Mouse (Mus musculus): ENCODE results near the gene Serpinb1c. TPM values are rescaled to one million over a fixed set of nuclear protein-coding genes. Genes with fewer than 3 reads are reported as not detected.

Gene Serpinb1c
- polyA plus RNA-seq, 1 experiment from 2014 or later: not detected

DNA sequence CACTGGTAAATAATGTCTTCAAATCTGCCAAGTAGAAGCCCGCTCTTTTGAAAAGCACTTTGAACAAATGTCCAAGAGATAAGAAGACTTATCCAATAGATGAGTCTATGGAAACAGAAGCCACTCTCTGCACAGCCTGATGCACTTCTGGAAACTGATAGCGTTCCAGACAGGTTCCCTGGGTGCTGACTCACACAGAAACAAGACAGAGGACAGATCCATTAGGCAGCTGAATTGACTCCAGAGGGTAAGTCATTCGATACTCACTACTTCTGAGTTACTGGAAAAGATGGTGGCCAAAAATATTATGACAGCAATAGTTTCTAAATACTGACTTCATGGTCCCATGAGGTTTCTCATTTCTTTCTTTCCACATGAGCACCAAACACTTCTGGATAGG lies 37.2 kb downstream of the Serpinb1c start:
- Histone ChIP-seq H3K27me3 (no peaks in the 10 kb centered on the region), H3K9ac (no peak overlapping the region), H3K4me2 (no peak overlapping the region), H3K27ac (no peak overlapping the region), H3K4me3 (replicated peaks) (no peak overlapping the region), H3K4me1 (no peaks in the 10 kb centered on the region), H3K9me3 (no peaks in the 10 kb centered on the region), H3K36me3 (replicated peaks) (no peaks in the 10 kb centered on the region)
- WGBS: 86% methylated on average over 3 of the region's 3 CpGs
- ATAC-seq (ENCODE audit: low FRiP score): no peak

DNA sequence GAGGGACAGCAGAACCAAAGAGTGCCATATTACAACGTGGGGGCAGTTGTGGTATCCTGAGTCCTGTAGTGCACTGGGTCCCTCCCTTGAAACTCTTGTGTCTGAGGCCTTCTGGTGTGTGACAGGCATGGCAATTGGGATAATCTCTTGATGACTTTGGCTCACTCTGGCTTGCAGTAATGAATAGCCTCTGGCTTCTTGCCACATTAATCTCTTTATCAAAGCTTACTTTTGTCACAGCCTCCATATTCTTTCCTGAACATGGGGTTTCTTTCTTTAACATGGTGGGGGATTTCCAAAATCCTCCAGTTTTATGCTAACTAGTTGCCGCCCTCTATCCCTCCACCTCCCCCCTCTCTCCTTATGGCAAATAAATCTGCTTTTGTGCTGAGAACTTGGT lies 44.9 kb downstream of the Serpinb1c start:
- Histone ChIP-seq H3K27ac (no peak overlapping the region), H3K27me3 (no peaks in the 10 kb centered on the region), H3K36me3 (replicated peaks) (no peaks in the 10 kb centered on the region), H3K4me1 (peaks cover 9% of the 10 kb centered on the region; the same call in 1 of the 2 replicates), H3K4me2 (no peak overlapping the region), H3K4me3 (replicated peaks) (no peak overlapping the region), H3K9me3 (no peaks in the 10 kb centered on the region), H3K9ac (no peak overlapping the region)
- no peak for ATAC-seq (ENCODE audit: low FRiP score)
- 48% methylated on average over 2 of the region's 2 CpGs for WGBS

DNA sequence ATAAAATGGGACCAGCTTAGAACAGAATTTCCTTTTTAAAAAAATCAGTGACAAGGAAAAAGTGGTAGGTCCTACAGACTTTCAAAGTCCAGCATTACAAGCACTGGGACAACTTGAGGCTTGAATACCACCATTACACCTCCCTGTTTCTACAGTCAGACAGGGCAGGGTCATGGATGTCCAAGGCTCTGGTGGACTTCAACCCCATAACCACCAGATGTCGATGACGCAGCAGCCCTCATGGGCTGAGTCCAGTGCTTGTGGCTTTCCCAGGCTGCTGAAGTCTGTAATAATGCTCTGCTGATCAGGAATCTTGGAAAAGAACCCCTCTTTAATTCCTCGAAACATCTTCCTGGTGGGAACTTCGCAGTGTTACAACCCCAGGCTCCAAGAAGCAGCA lies 45.5 kb downstream of the Serpinb1c start:
- WGBS: 95% methylated on average over 4 of the region's 4 CpGs
- Histone ChIP-seq H3K27ac (no peak overlapping the region), H3K9me3 (no peaks in the 10 kb centered on the region), H3K4me3 (replicated peaks) (no peak overlapping the region), H3K36me3 (replicated peaks) (no peaks in the 10 kb centered on the region), H3K4me1 (peaks cover 9% of the 10 kb centered on the region; the same call in 1 of the 2 replicates), H3K27me3 (no peaks in the 10 kb centered on the region), H3K4me2 (no peak overlapping the region), H3K9ac (no peak overlapping the region)
- ATAC-seq (ENCODE audit: low FRiP score): no peak

DNA sequence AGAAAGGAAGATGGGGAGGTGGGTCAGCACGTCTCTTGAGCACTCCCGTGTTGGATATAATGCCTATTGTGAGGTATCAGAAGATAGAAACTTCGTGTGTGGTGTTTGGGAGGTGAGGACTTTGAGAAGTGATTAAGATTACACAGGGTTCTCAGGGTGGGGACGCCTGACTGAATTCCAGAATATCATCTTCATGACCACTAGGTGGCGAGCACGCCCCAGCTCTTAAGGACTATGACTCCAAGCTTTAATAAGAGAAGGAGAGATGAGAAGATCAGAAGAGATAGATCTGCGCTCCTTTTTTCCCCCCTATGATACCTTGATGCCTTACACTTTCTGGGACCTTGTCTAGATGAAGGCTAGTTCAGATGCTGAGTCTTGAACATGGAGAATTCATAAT lies 46.0 kb downstream of the Serpinb1c start:
- H3K9me3 ChIP-seq: no peaks in the 10 kb centered on the region
- WGBS: 13% methylated on average over 7 of the region's 7 CpGs
- H3K9ac ChIP-seq: no peak overlapping the region
- H3K27me3 ChIP-seq: no peaks in the 10 kb centered on the region
- peaks cover 9% of the 10 kb centered on the region; the same call in 1 of the 2 replicates for H3K4me1 ChIP-seq
- no peak overlapping the region for H3K4me2 ChIP-seq
- H3K4me3 ChIP-seq (replicated peaks): no peak overlapping the region
- no peak overlapping the region for H3K27ac ChIP-seq
- no peaks in the 10 kb centered on the region for H3K36me3 ChIP-seq (replicated peaks)
- ATAC-seq (ENCODE audit: low FRiP score): 0 out of 2 replicates have a peak, but pooled peaks have one; percentile 46

DNA sequence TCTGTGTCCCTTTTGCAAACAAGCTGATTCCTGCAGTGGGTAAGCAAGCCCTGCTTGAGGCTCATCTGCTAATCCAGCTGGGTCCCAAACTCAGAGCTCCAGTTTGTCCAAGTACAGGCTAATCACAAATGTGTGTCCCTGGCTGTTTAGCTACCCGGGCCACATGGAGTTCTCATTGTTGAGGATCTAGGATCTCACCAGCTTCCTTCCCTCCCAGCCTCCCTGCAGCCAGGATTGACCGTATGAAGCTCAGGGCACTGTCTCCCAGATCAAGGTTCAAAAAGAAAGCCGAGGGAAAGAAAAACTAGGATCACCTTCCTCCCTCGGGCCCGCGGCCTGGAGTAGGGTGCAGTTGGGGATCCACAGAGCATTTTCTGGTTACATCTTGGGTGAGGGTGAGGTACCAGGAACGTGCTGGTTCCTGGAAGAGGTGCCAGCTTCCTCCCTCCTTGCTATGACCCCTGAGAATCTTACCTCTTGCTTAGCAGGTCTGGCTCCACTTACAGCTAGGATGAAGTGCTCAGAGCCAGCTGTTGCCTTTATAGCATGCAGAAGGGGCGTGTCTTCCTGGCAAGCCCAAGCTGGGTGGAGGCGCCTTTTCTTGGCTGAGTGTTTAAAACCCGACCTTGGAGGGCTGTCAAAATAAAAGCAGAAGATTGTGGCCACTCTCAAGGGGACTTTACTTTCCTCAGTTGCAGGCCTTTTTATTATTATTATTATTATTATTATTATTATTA lies 47.2 kb downstream of the Serpinb1c start, which contains the start of gene Serpinb1a:
Serpinb1a (minus strand) TSS at position 518 of the 737 bp plus-strand sequence.
- 67% methylated on average over 10 of the region's 10 CpGs for WGBS
- H3K4me1 ChIP-seq: peaks cover 9% of the 10 kb centered on the region; the same call in 1 of the 2 replicates
- H3K27me3 ChIP-seq: no peaks in the 10 kb centered on the region
- no peak within 1 kb of the TSS for H3K4me3 ChIP-seq (replicated peaks)
- H3K36me3 ChIP-seq (replicated peaks): no peaks in the 10 kb centered on the region
- H3K9ac ChIP-seq: no peak within 1 kb of the TSS
- no peak for ATAC-seq (ENCODE audit: low FRiP score)
- H3K9me3 ChIP-seq: no peaks in the 10 kb centered on the region
- H3K27ac ChIP-seq: no peak within 1 kb of the TSS
- H3K4me2 ChIP-seq: no peak within 1 kb of the TSS

DNA sequence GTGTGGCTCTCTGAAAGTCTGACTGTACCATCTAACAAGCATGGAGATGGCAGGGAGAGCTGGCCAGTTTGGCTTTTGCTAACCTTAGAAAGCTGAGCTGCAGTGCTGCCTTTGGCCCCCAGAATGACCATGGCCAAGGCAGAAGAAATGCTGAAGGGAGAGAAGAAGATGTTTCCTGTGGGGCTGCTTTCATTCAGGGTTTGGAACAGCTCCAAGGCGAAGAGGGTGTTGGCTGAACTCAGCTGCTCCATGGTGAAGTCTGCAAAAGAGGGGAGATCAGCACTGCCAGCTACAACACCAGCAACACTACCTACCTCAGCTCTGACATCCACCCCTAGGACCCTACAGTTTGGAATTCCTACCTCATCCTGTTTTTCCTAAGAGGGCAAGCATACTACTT lies 47.9 kb downstream of the Serpinb1c start:
- 70% methylated on average over 1 of the region's 1 CpGs for WGBS
- ATAC-seq (ENCODE audit: low FRiP score): no peak

DNA sequence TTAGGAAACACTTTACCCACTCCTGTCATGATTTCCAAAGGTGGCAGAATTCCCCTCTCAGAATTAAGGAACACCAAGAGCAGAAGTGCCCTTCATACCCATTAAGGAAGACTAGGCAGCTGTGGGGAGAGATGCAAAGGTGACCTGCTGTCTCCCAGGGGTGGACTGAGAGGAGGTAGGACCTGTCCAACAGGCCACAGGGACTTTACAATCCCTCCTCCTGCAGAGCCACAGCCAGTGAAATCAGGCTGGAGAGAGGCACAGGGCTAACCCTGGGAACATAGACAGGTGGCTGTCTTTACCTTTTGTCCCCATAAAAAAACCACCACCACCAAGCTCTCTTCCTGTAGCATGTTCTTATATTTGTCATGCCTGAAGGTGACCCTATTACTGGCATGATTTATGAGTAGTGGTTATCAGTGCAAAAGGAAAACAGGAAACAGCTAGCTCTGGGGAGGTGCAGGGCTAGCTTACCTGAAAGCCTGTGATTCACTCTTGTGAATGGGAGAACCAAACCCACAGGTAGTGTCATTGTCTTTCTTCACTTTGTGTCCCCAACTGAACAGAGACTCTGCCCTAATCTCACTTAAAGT lies 48.4 kb downstream of the Serpinb1c start:
- no peak overlapping the region for H3K9ac ChIP-seq
- no peak overlapping the region for H3K27ac ChIP-seq
- ATAC-seq (ENCODE audit: low FRiP score): no peak
- no peaks in the 10 kb centered on the region for H3K9me3 ChIP-seq
- peaks cover 9% of the 10 kb centered on the region; the same call in 1 of the 2 replicates for H3K4me1 ChIP-seq
- no peak overlapping the region for H3K4me3 ChIP-seq (replicated peaks)
- no peaks in the 10 kb centered on the region for H3K36me3 ChIP-seq (replicated peaks)
- H3K27me3 ChIP-seq: no peaks in the 10 kb centered on the region
- H3K4me2 ChIP-seq: no peak overlapping the region

More for the DNA sequence above, 47.9 kb downstream of the Serpinb1c start:
- Histone ChIP-seq H3K36me3 (replicated peaks) (no peaks in the 10 kb centered on the region), H3K4me3 (replicated peaks) (no peak overlapping the region), H3K27ac (no peak overlapping the region), H3K9ac (no peak overlapping the region), H3K4me2 (no peak overlapping the region), H3K4me1 (peaks cover 9% of the 10 kb centered on the region; the same call in 1 of the 2 replicates), H3K27me3 (no peaks in the 10 kb centered on the region), H3K9me3 (no peaks in the 10 kb centered on the region)

DNA sequence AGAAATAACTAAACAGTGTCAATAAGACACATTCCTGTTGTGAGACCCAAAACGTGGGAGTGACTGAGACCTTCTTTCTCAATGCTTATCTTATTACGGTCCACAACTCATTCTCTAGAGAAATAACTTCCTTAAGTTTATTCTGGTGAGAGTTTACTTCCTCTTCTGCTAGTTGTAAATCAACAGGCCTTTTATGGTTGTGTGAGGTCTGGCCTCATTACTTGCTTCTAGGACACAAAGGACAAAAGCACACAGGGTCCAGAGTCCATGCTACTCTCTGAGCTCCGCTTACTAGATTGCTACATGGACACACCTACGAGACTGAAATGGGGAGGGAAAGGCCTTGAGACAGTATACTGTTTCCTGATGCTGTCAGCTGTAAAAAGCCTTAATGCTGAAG lies 48.9 kb downstream of the Serpinb1c start:
- Histone ChIP-seq H3K4me2 (no peak overlapping the region), H3K9me3 (no peaks in the 10 kb centered on the region), H3K9ac (no peak overlapping the region), H3K4me3 (replicated peaks) (no peak overlapping the region), H3K4me1 (peaks cover 9% of the 10 kb centered on the region; the same call in 1 of the 2 replicates), H3K27ac (no peak overlapping the region), H3K27me3 (no peaks in the 10 kb centered on the region), H3K36me3 (replicated peaks) (no peaks in the 10 kb centered on the region)
- 76% methylated on average over 4 of the region's 4 CpGs for WGBS
- ATAC-seq (ENCODE audit: low FRiP score): no peak

DNA sequence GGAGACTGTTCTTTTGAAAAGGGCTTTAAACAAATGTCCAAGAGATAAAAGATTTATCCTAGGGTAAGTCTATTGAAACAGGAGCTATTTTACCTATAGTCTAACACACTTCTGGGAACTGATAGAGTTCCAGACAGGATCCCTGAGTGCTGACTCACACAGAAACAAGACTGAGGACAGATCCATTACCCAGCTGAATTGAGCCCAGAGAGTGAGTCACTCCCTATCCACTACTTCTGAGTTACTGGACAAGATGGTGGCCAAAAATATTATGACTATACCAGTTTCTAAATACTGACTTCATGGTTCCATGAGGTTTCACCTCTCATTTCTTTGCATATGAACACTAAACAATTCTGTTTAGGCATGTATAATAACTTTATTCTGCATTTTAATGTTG lies 51.8 kb downstream of the Serpinb1c start:
- H3K27me3 ChIP-seq: no peaks in the 10 kb centered on the region
- H3K27ac ChIP-seq: no peak overlapping the region
- no peaks in the 10 kb centered on the region for H3K9me3 ChIP-seq
- ATAC-seq (ENCODE audit: low FRiP score): no peak
- H3K4me2 ChIP-seq: no peak overlapping the region
- H3K4me3 ChIP-seq (replicated peaks): no peak overlapping the region
- H3K9ac ChIP-seq: no peak overlapping the region
- H3K4me1 ChIP-seq: 0 out of 2 replicates have a peak, but pooled peaks cover 3% of the 10 kb centered on the region
- no peaks in the 10 kb centered on the region for H3K36me3 ChIP-seq (replicated peaks)

DNA sequence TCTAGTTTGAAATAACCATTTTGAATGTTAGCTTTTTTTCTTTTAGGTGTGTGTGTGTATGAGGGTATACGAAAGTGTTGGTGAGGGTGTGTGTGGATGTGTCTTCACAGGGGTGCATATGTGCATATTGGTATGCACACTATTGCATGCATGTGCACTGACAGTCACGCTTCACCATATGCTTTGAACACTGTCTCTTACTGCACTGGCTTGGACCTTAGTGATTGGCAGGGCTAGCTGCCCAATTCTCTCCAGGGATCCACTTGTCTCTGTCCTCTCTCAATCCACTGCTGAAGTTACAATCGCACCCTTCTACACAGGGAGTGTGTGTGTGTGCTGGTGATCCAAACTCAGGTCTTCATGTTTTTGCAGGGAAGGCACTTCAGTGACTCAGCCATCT lies 56.7 kb downstream of the Serpinb1c start:
- no peak for ATAC-seq (ENCODE audit: low FRiP score)
- H3K9ac ChIP-seq: no peak overlapping the region
- 90% methylated on average over 3 of the region's 3 CpGs for WGBS
- no peaks in the 10 kb centered on the region for H3K36me3 ChIP-seq (replicated peaks)
- 0 out of 2 replicates have a peak, but pooled peaks cover 3% of the 10 kb centered on the region for H3K4me1 ChIP-seq
- no peak overlapping the region for H3K4me2 ChIP-seq
- no peak overlapping the region for H3K4me3 ChIP-seq (replicated peaks)
- H3K9me3 ChIP-seq: no peaks in the 10 kb centered on the region
- no peaks in the 10 kb centered on the region for H3K27me3 ChIP-seq
- H3K27ac ChIP-seq: no peak overlapping the region

DNA sequence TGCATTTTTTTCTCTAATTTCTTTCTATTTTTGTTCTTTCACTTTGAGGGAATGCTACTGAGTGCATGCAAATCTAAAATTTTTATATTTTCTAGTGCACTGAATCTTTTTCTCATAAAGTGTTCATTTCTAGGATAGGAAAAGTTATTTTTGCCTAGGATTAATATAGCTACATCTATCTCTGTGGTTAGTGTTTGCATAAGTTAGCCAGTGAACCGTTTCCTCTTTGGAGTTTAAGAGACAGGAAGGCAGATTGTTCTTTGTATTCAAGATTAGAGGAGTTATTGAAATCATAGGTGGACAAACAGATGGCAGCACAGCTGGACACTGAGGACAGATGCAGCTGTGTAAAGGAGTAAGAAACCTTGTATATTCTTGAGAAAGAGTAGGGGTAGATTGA lies 58.7 kb downstream of the Serpinb1c start:
- no peak overlapping the region for H3K4me2 ChIP-seq
- no peaks in the 10 kb centered on the region for H3K27me3 ChIP-seq
- WGBS: 51% methylated on average over 1 of the region's 1 CpGs
- no peaks in the 10 kb centered on the region for H3K9me3 ChIP-seq
- H3K4me1 ChIP-seq: 0 out of 2 replicates have a peak, but pooled peaks cover 3% of the 10 kb centered on the region
- no peak overlapping the region for H3K9ac ChIP-seq
- H3K27ac ChIP-seq: no peak overlapping the region
- no peak for ATAC-seq (ENCODE audit: low FRiP score)
- H3K4me3 ChIP-seq (replicated peaks): no peak overlapping the region
- no peaks in the 10 kb centered on the region for H3K36me3 ChIP-seq (replicated peaks)

DNA sequence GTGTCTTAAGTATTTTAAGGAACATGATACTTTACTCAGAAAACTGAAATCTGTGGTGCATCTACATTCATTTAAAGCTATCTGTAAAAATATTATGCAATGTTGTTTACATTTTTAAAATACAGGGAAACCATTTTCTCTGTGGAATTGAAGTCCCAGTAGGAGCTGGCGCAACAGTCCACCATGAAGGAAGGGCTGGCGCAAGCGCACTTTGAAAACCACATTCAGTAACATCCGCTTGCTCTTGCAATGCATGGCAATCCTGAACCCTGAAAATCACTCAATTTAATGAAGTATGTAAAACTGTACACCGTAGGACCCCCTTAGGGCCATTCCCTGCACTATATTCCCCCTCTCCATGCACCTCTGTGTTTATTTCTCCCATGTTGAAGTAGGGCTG lies 63.5 kb downstream of the Serpinb1c start:
- H3K9ac ChIP-seq: no peak overlapping the region
- H3K27me3 ChIP-seq: no peaks in the 10 kb centered on the region
- H3K4me1 ChIP-seq: no peaks in the 10 kb centered on the region
- H3K27ac ChIP-seq: no peak overlapping the region
- 95% methylated on average over 5 of the region's 5 CpGs for WGBS
- no peak overlapping the region for H3K4me2 ChIP-seq
- no peak overlapping the region for H3K4me3 ChIP-seq (replicated peaks)
- no peaks in the 10 kb centered on the region for H3K36me3 ChIP-seq (replicated peaks)
- no peak for ATAC-seq (ENCODE audit: low FRiP score)
- H3K9me3 ChIP-seq: no peaks in the 10 kb centered on the region

DNA sequence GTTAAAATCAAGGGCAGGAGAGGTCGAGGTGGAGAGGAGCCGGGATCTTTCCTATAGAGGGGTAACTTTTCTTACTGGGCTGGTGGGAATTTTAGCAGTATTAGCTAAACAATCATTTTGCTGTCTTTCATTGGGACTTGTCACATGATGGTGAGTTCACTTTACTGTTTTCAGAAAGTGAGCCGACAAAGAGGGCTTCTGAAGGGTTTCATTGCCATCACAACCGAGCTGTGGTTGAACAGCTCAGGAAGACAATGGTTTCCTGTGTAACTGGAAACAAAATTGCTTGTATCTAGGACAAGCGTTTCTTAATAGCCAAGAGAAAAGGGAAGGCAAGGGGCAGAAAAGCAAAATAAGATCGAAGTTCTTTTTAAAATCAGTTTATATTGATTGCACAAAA lies 64.8 kb downstream of the Serpinb1c start:
- Histone ChIP-seq H3K27me3 (no peaks in the 10 kb centered on the region), H3K27ac (no peak overlapping the region), H3K4me1 (no peaks in the 10 kb centered on the region), H3K4me2 (no peak overlapping the region), H3K36me3 (replicated peaks) (no peaks in the 10 kb centered on the region), H3K4me3 (replicated peaks) (no peak overlapping the region), H3K9me3 (no peaks in the 10 kb centered on the region), H3K9ac (no peak overlapping the region)
- no peak for ATAC-seq (ENCODE audit: low FRiP score)
- WGBS: 65% methylated on average over 6 of the region's 6 CpGs
